Mouse (Mus musculus) spleen, adult 2 months (tissue): Measurements from ENCODE around the gene Efcab14.
A peak's percentile ranks its signal among the peaks of the same experiment; 100 is the strongest.

ENCODE experiments used
- CTCF ChIP-seq: fragments of 200-500 bp; IDR thresholded peaks from 2 replicates; pipeline ENCODE4 v1.5.1; 2011; ENCODE audit warnings: mild to moderate bottlenecking, inconsistent platforms; ENCODE audit not compliant: insufficient read depth, insufficient read length, insufficient replicate concordance; ENCODE audit errors: extremely low read depth
- POLR2A ChIP-seq: fragments of 200-500 bp; IDR thresholded peaks from 2 replicates; pipeline ENCODE4 v1.6.1; 2011; ENCODE audit warnings: low read depth, low read length, inconsistent platforms

- TF ChIP-seq CTCF (peak; percentile 68; the same call in 1 of the 2 replicates), POLR2A (no peak)
Observed at GRCm38 (mm10) chr4:115709792-115710418, 27.6 kb upstream of the Efcab14 start.
